Mouse (Mus musculus) frontal cortex, postnatal 25 days (tissue): Measurements from ENCODE around the gene Ubqln1.

ENCODE experiments used
- DNase-seq, 2 experiments: peaks; one replicate each; pipeline ENCODE4 v3.0.0; 2022; ENCODE audit warnings: low spot score in 2 of 2

The Ubqln1 gene

GRCm38 (mm10) chr13:58201343-58201742 lies 14.1 kb downstream of the Ubqln1 start:
- no peak for DNase-seq

- no peak for DNase-seq
Observed at GRCm38 (mm10) chr13:58197981-58198640, 17.3 kb downstream of the Ubqln1 start.

GRCm38 (mm10) chr13:58197211-58197610 lies 18.2 kb downstream of the Ubqln1 start:
- DNase-seq = no peak

- no peak for DNase-seq
Observed at GRCm38 (mm10) chr13:58194908-58195307, 20.5 kb downstream of the Ubqln1 start.

GRCm38 (mm10) chr13:58193221-58193620 lies 22.2 kb downstream of the Ubqln1 start:
- no peak for DNase-seq

GRCm38 (mm10) chr13:58192146-58192545 lies 23.3 kb downstream of the Ubqln1 start:
- DNase-seq = no peak

GRCm38 (mm10) chr13:58191516-58191915 lies 23.9 kb downstream of the Ubqln1 start:
- DNase-seq = no peak

- DNase-seq = no peak
Observed at GRCm38 (mm10) chr13:58189473-58189872, 26.0 kb downstream of the Ubqln1 start.

- DNase-seq = peak; percentile 77 to 84
Observed at GRCm38 (mm10) chr13:58188412-58188811, 27.0 kb downstream of the Ubqln1 start.

GRCm38 (mm10) chr13:58187751-58188150 lies 27.7 kb downstream of the Ubqln1 start:
- DNase-seq = no peak

- DNase-seq = no peak
Observed at GRCm38 (mm10) chr13:58186281-58186680, 29.2 kb downstream of the Ubqln1 start.

GRCm38 (mm10) chr13:58184111-58184510 lies 31.3 kb downstream of the Ubqln1 start:
- DNase-seq = no peak

GRCm38 (mm10) chr13:58181607-58182551 lies 33.6 kb downstream of the Ubqln1 start:
- no peak for DNase-seq

GRCm38 (mm10) chr13:58177511-58178208 lies 37.8 kb downstream of the Ubqln1 start:
- peak; percentile 100 for DNase-seq

- no peak for DNase-seq
Observed at GRCm38 (mm10) chr13:58176105-58176504, 39.3 kb downstream of the Ubqln1 start.

GRCm38 (mm10) chr13:58168119-58168518 lies 47.3 kb downstream of the Ubqln1 start:
- DNase-seq = no peak

- no peak for DNase-seq
Observed at GRCm38 (mm10) chr13:58163343-58163742, 52.1 kb downstream of the Ubqln1 start.

GRCm38 (mm10) chr13:58160761-58161160 lies 54.7 kb downstream of the Ubqln1 start:
- DNase-seq = no peak

- peak; percentile 84 to 85 for DNase-seq
Observed at GRCm38 (mm10) chr13:58158099-58158912, 57.1 kb downstream of the Ubqln1 start.

GRCm38 (mm10) chr13:58157447-58158098 lies 57.9 kb downstream of the Ubqln1 start, which contains the start of gene Idnk:
Gene Idnk (plus strand): TSS chr13:58157649.
- peak; percentile 64 to 69 for DNase-seq

GRCm38 (mm10) chr13:58157036-58157435 lies 58.4 kb downstream of the Ubqln1 start:
- no peak for DNase-seq
